16 mouse cellular contexts compared by ENCODE assay signal in genomic region chr13:31772882-31773281, GRCm38 (mm10). TPM values are rescaled to one million over a fixed set of nuclear protein-coding genes. Genes with fewer than 3 reads are reported as not detected.
"Had no signal": no experiment of that assay in that cellular context is flagged by ENCODE, and none has a peak within 500 bp of the region (broad histone marks: within the 10 kb centered on the region; RNA-seq: fewer than 3 reads in every experiment).

No protein-coding gene starts in this region.

- DNase-seq: retina, postnatal 1 day; right cerebral cortex, adult 18-20 months; right cerebral cortex, postnatal 14 days; right cerebral cortex, postnatal 25 days; right cerebral cortex, postnatal 4 days; spleen, adult 18-20 months; thymus, adult 18-20 months; thymus, adult 2 months; thymus, postnatal 14 days; thymus, postnatal 25 days; thymus, postnatal 36 days; thymus, postnatal 4 days had no signal

- H3K36me3 ChIP-seq: neural tube, embryonic 15.5 days; stomach, embryonic 15.5 days had no signal

- H3K4me1 ChIP-seq: neural tube, embryonic 15.5 days; stomach, embryonic 15.5 days had no signal

- H3K27me3 ChIP-seq: neural tube, embryonic 15.5 days; stomach, embryonic 15.5 days had no signal

- H3K9ac ChIP-seq: neural tube, embryonic 15.5 days; stomach, embryonic 15.5 days had no signal

- H3K27ac ChIP-seq: neural tube, embryonic 15.5 days; stomach, embryonic 15.5 days; stomach, postnatal 0 days had no signal

- H3K4me2 ChIP-seq: neural tube, embryonic 15.5 days; stomach, embryonic 15.5 days had no signal

- H3K4me3 ChIP-seq: neural tube, embryonic 15.5 days; stomach, embryonic 15.5 days had no signal

- H3K9me3 ChIP-seq: neural tube, embryonic 15.5 days; stomach, embryonic 15.5 days had no signal

RNA-seq across cellular contexts. Expression of gene Foxc1, which starts 33.6 kb away (rescaled TPM):
- total RNA-seq: neutrophil, adult 5-6 weeks had no signal
